Mouse (Mus musculus) right cerebral cortex, postnatal 25 days (tissue): Measurements from ENCODE around the gene Susd4.

Experiments used
- DNase-seq: peaks from one replicate; pipeline ENCODE4 v3.0.0; 2022

Gene Susd4

DNA sequence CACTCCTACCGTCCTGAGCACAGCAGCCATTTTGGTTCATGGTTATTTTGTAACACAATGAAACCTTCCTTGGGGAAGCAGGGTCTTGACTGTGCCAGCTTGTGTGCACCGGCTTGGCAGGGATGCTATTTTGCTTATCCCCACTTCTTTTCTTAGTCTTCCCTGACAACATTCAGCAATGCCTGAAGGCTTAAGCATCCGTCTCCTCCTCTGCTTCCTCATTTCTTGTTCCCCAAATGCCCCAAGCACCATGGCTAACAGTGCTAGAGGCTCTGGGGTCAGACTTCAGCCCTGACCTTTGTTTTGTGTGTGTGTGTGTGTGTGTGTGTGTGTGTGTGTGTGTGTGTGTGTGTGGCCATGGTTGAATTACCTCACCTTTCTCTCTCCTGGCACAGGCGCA, 159.2 kb downstream of the Susd4 start:
- DNase-seq = no peak

GRCm38 (mm10) chr1:182926465-182926864, 162.8 kb downstream of the Susd4 start:
- no peak for DNase-seq

DNA sequence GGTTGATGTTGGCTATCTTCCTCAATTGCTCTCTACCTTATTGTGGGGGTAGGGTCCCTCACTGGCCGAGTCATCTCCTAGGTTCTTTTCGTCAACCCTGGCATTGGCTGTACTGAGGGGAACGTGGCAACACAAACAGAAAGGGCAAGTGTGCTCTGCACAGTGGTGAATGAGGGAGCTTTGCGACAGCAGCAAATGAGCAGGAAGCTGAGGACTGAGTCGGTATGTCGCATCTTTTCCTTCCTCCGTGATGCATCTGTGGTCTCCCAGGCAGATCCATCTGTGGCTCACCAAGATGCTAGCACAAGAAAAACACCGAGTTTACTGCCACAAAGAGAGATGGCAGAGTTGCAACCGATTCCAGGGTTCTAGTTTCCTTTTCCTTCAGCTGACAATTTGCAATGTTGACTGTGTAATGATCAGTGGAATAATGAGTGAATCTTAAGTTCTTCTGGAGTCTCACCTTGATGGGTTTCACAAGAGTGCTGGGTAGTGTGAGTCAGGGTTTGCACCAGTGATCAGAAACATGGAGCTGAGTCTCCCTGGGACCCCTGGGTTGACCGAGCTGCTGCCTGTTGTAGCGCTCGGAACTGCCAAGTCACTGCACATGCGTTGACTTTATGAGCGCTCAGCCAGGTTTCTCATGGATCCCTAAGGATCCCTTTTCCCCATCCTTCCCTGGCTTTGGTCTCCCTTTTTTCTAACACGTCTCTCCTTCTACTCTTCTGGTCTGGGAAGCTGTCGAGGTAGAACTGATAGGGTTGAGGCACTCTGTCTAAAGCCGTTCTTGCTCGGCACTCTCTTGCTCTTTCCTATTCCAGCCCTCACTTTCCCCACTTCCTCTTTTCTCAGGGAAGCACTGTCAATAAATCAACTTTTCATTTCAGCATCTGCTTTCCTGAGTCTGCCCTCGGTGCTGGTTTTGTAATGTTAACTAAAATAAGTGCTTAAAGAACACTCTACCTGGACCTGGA, 164.5 kb downstream of the Susd4 start:
- no peak for DNase-seq

GRCm38 (mm10) chr1:182935469-182935868, 171.8 kb downstream of the Susd4 start:
- no peak for DNase-seq

GRCm38 (mm10) chr1:182937486-182938120, 173.9 kb downstream of the Susd4 start:
- DNase-seq = no peak

GRCm38 (mm10) chr1:182941921-182942320, 178.3 kb downstream of the Susd4 start:
- DNase-seq = no peak

DNA sequence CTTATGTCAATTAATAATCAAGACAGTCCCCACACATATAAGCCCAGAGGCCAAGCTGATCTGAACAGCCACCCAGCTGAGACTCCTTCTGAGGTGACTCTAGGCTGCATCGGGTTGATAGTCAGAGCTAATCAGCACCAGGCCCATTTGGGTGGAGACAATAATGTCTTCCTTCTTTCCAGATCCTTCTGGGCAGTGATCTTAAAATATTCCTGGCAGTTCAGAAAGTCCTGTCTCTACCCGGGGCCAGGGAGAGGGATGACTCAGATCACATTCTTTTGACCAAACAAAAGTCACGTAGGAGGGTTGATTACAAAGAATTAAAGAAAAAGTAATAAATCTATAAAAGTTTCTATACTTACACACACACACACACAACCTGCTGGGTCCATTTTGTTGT, 180.3 kb downstream of the Susd4 start:
- no peak for DNase-seq

- no peak for DNase-seq
These were observed 181.0 kb downstream of the Susd4 start for GRCm38 (mm10) chr1:182944638-182945037.

DNA sequence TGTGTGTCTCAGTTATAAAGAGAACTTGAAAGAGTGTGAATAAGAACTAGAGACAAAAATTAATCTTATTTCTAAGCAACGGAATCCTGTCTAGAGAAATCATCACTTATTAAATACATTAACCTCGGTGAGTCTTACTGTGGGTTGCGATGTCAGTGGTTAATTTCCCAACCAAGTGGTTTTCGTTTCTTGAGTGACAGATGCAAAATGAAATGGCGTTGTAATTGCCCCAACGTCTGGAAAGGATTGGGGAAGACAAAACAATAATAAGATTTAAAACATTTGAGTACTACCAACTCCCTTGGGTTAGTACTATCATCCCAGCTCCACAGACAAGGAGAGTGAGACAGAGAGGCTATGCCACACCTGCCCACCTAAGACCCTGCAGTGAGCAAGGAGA, 181.9 kb downstream of the Susd4 start:
- no peak for DNase-seq
